7 mouse cellular contexts compared by ENCODE assay signal in genomic region chr17:27202919-27203357, GRCm38 (mm10). TPM values are rescaled to one million over a fixed set of nuclear protein-coding genes. Genes with fewer than 3 reads are reported as not detected.
DNase-seq lines count a peak whose midpoint lies in the region; ATAC-seq and TF ChIP-seq lines count a peak whose summit lies in the region.

No protein-coding gene starts in this region.

- H3K36me3 ChIP-seq in spleen, adult 2 months (ENCODE audit: control insufficient read depth, insufficient read depth, low read length): peaks cover 26% of the 10 kb centered on the region
- H3K36me3 ChIP-seq in forebrain, embryonic 10.5 days (replicated peaks): peaks cover 47% of the 10 kb centered on the region
- peaks cover 27% of the 10 kb centered on the region for H3K36me3 ChIP-seq in liver, embryonic 11.5 days (ENCODE audit: control insufficient read depth, insufficient read depth, low read length)
- peaks cover 21% of the 10 kb centered on the region for H3K36me3 ChIP-seq in stomach, postnatal 0 days (ENCODE audit: control insufficient read depth, insufficient read depth, low read length)

- ATAC-seq in liver, embryonic 11.5 days (replicated peaks; ENCODE audit: low FRiP score): no peak
- no peak for ATAC-seq in stomach, postnatal 0 days (ENCODE audit: low FRiP score, low TSS enrichment)

- no peak for TF ChIP-seq POLR2A in spleen, adult 2 months (IDR thresholded peaks at IDR 0.05; ENCODE audit: low read depth, low read length)

- DNase-seq in spleen, adult 2 months (ENCODE audit: low read depth in 1 of 2, low spot score in 2 of 2): no peak
- no peak for DNase-seq in spleen, postnatal 4 days (ENCODE audit: low spot score in 2 of 2)
- DNase-seq in forebrain, embryonic 10.5 days (ENCODE audit: extremely low spot score, low spot score): no peak
- DNase-seq in liver, embryonic 11.5 days (ENCODE audit: low spot score): no peak
- DNase-seq in stomach, postnatal 0 days (ENCODE audit: low spot score): peak; percentile 58
- no peak for DNase-seq in left cerebral cortex, adult 11 months (ENCODE audit: low spot score)
- no peak for DNase-seq in frontal cortex, postnatal 36 days (ENCODE audit: low spot score in 2 of 2)

- no peak for TF ChIP-seq EP300 in stomach, postnatal 0 days (optimal IDR thresholded peaks at IDR 0.05)

- no peak for TF ChIP-seq CTCF in spleen, adult 2 months (IDR thresholded peaks at IDR 0.05; ENCODE audit: extremely low read depth, insufficient read depth, insufficient read length, insufficient replicate concordance)
- no peak for TF ChIP-seq CTCF in stomach, postnatal 0 days (IDR thresholded peaks at IDR 0.05; ENCODE audit: low read depth)

- H3K4me1 ChIP-seq in spleen, adult 2 months (ENCODE audit: control insufficient read depth, insufficient read depth, insufficient read length): no peaks in the 10 kb centered on the region; the same call in none of the 2 replicates
- H3K4me1 ChIP-seq in forebrain, embryonic 10.5 days: peaks cover 36% of the 10 kb centered on the region
- H3K4me1 ChIP-seq in liver, embryonic 11.5 days (replicated peaks; ENCODE audit: control insufficient read depth, insufficient read depth, low read length): peaks cover 14% of the 10 kb centered on the region
- no peaks in the 10 kb centered on the region for H3K4me1 ChIP-seq in stomach, postnatal 0 days (replicated peaks; ENCODE audit: control insufficient read depth, insufficient read depth)

- peak overlapping the region; percentile 98 for H3K9ac ChIP-seq in liver, embryonic 11.5 days (ENCODE audit: low read depth, low read length)
- peak overlapping the region; percentile 95 for H3K9ac ChIP-seq in stomach, postnatal 0 days (ENCODE audit: low read length)

- peak overlapping the region; percentile 94; the same call in 1 of the 2 replicates for H3K4me3 ChIP-seq in spleen, adult 2 months (ENCODE audit: extremely low read depth, insufficient read depth, insufficient read length)
- H3K4me3 ChIP-seq in forebrain, embryonic 10.5 days: peak overlapping the region; percentile 93
- peak overlapping the region; percentile 93 for H3K4me3 ChIP-seq in liver, embryonic 11.5 days (ENCODE audit: low read depth, low read length)
- peak overlapping the region; percentile 86 for H3K4me3 ChIP-seq in stomach, postnatal 0 days (ENCODE audit: low read depth, low read length)

- WGBS in spleen, adult 2 months: 35% methylated on average over 14 of the region's 14 CpGs
- 52% methylated on average over 14 of the region's 14 CpGs for WGBS in forebrain, embryonic 10.5 days
- 40% methylated on average over 13 of the region's 14 CpGs for WGBS in liver, embryonic 11.5 days
- 32% methylated on average over 14 of the region's 14 CpGs for WGBS in stomach, postnatal 0 days

- no peak overlapping the region for H3K27ac ChIP-seq in spleen, adult 2 months (ENCODE audit: insufficient read depth, low read length)
- peak overlapping the region; percentile 96 for H3K27ac ChIP-seq in forebrain, embryonic 10.5 days
- peak overlapping the region; percentile 95 for H3K27ac ChIP-seq in liver, embryonic 11.5 days (ENCODE audit: low read depth, low read length)
- peak overlapping the region; percentile 98 for H3K27ac ChIP-seq in stomach, postnatal 0 days (replicated peaks)

- H3K9me3 ChIP-seq in forebrain, embryonic 10.5 days: no peaks in the 10 kb centered on the region; the same call in 1 of the 2 replicates
- H3K9me3 ChIP-seq in liver, embryonic 11.5 days (ENCODE audit: control insufficient read depth, low read length): 0 out of 2 replicates have a peak, but pooled peaks cover 2% of the 10 kb centered on the region
- no peaks in the 10 kb centered on the region for H3K9me3 ChIP-seq in stomach, postnatal 0 days (ENCODE audit: control insufficient read depth, low read length)

- no peaks in the 10 kb centered on the region for H3K27me3 ChIP-seq in spleen, adult 2 months (ENCODE audit: control insufficient read depth, insufficient read depth, low read length)
- peaks cover 15% of the 10 kb centered on the region; the same call in 1 of the 2 replicates for H3K27me3 ChIP-seq in forebrain, embryonic 10.5 days (ENCODE audit: poor library complexity, severe bottlenecking)
- no peaks in the 10 kb centered on the region for H3K27me3 ChIP-seq in liver, embryonic 11.5 days (replicated peaks; ENCODE audit: control insufficient read depth, insufficient read depth, low read length)
- H3K27me3 ChIP-seq in stomach, postnatal 0 days (ENCODE audit: control insufficient read depth, insufficient read depth, low read length): no peaks in the 10 kb centered on the region

- H3K4me2 ChIP-seq in liver, embryonic 11.5 days: peak overlapping the region; percentile 96
- peak overlapping the region; percentile 91 for H3K4me2 ChIP-seq in stomach, postnatal 0 days (replicated peaks; ENCODE audit: low read depth)

RNA-seq across cellular contexts. Expression of gene Lemd2, which starts 1.3 kb away (rescaled TPM):
- 86.6 and 121 TPM in 2 replicates for polyA plus RNA-seq in spleen, adult 2 months (2012; rRNA removed)
- polyA plus RNA-seq in forebrain, embryonic 10.5 days (2016; fragmentation: Nextera tagmentation; extraction: Ambion mirVana): 14.8 TPM in 2 replicates
- polyA plus RNA-seq in liver, embryonic 11.5 days (2014; fragmentation: Nextera tagmentation; extraction: Ambion mirVana): 11.6 and 13.4 TPM in 2 replicates
- polyA plus RNA-seq in stomach, postnatal 0 days (2015; fragmentation: Nextera tagmentation; extraction: Ambion mirVana): 9.6 and 9.9 TPM in 2 replicates

RNA-seq across cellular contexts. Expression of gene Ip6k3, which starts 35.3 kb away (rescaled TPM):
- polyA plus RNA-seq in spleen, adult 2 months (2012; rRNA removed): 0.62 and 0.71 TPM in 2 replicates
- polyA plus RNA-seq in forebrain, embryonic 10.5 days (2016; fragmentation: Nextera tagmentation; extraction: Ambion mirVana): 0.06 TPM in 1 of 2 replicates, not detected in the other
- polyA plus RNA-seq in liver, embryonic 11.5 days (2014; fragmentation: Nextera tagmentation; extraction: Ambion mirVana): 0.11 TPM in 1 of 2 replicates, not detected in the other
- polyA plus RNA-seq in stomach, postnatal 0 days (2015; fragmentation: Nextera tagmentation; extraction: Ambion mirVana): 0.13 and 0.16 TPM in 2 replicates
